Mouse (Mus musculus): ENCODE measurements around the gene Bub3.
A peak's percentile ranks its signal among the peaks of the same experiment; 100 is the strongest.

Bub3 gene

DNA sequence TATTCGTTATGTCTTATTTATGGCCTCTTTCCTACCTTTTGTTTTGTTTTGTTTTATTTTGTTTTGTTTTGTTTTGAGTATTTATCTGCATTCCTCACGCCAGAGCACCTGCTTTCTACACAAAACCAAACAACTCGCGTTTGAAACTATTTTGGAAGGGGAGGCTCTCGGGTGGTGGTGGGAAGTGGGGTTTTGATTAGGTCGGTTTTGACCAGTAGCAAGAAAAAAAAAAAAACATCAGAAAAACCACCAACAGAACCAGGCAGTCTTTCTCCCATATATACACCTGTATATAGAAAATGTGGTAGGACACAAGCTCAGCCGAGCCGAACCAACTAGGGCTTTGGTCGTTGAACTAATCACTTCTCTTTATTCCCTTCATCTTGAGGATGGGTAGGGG is 3.9 kb upstream of the Bub3 start:
- no peak for DNase-seq (ENCODE audit: low spot score in 2 of 2)

DNA sequence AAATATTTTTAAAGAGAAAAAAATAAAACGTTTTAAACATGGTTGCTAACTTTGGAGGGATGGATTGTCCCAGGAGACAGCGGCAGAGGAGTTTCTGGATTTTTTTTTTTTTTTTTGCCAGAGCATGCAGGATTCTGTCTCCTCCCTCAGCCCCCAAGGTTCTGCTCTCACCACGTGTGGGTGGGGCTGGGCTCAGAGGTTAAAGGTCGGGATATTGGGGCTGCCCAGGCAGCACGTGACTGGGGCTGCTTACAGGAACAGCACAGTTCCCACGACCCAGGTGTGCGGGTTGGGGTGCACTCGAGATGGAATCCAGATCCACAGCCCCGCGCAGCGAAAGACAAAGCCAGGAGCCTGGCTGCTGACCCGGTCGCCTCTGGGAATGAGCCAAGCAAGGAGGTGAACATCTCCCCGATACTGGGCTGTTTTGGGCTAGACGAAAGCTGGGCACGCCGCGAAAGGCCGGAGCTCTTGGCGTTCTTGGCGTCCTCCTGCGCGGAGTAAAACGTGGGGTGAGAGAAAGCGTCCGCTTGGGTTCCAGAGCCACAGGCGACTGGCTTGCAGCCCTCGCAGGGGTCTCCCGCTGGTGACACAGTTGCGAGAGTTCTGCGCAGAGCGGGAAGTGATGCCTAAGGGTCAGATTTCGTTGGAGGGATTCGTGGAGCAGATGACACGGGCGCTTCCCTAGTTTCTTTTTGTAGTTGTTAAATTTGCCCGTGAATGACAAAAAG is 3.3 kb upstream of the Bub3 start:
- DNase-seq (ENCODE audit: low spot score in 2 of 2): no peak

DNA sequence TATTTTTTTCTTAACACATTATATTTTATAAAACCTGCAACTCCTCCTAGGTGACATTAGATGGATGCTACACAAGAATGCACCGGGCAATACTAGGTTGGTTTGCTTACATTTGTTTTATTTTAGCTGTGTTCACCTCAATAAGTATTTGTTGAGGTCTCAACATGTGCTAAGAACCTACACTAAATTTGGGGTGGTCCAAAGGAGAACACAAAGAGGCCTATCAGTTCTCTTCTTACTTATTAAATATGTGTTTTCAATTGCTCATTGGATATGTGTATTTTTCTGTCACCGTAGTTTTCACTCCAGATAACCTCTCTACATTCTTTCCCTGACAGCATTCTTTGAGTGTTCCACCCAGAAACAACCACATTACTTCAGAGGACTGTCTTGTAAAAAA is 2.3 kb upstream of the Bub3 start:
- DNase-seq (ENCODE audit: low spot score in 2 of 2): no peak

DNA sequence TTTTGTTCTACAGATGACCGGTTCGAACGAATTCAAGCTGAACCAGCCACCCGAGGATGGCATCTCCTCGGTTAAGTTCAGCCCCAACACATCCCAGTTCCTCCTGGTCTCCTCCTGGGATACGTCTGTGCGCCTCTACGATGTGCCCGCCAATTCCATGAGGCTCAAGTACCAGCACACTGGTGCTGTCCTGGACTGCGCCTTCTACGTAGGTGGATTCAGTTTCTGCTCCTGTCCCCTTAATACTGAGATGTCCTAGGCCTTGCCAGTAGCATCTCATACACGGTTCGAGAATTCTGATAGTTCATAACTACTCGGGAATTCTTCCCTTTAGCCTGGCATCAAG is 648 bp downstream of the Bub3 start:
- DNase-seq (ENCODE audit: low spot score in 2 of 2): no peak

DNA sequence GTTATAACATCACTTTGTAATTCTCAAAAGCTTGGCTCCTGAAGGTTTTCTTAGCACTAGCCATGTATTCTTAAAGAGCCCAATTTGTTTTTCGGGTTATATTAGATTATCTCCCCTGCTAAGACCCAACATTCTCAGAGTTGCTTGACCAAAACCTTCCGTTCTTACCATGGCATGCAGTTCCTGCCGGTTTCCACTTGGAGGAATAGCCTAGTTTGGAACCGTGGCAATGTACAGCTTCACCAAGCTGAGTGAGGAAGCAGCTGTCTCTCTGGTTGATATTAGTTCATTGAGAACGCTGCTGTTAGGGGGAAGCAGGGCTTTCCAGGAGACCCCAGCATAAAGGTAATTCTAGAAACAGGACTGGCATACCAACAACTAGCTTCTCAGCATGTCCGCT is 15.2 kb downstream of the Bub3 start:
- no peak for DNase-seq (ENCODE audit: low spot score in 2 of 2)

DNA sequence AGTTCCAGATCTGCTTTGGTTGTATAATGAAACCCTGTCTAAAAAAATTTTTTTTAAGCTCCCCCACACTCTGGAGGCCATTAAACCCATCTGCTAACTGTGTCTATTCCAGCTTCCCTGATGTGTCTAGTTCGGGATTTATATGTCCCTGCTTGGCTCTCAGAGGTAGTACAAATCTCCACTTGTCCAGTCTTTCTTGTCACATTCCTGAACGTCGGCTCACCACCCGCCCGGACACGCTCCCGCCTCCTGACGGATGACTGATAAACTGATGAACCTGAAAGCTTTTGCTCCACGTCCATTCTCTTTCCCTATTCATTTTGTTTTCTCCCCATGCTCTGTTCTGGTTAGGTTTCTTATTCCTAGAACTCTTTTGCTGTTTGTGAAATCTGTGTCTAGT is 22.2 kb downstream of the Bub3 start:
- DNase-seq (ENCODE audit: low spot score in 2 of 2): peak; percentile 12 to 31

DNA sequence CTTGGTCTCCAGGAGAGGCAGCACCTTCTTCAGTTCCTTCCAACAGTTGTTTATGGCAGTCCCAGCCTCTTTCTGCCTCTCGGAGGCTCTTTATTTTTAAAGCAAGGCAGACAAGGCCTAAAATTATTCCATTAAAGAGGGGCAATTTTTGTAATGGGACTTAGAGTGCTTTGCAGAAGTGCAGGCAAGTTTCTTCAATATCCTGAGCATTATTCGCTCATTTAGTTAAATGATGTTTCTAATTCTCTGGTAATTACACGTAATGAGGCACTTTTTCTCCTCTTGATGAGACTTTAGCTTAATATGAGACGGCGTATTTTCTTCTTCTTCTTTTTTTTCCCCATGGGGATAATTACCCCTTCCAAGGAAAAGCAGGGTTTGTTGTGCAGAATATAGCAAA is 25.5 kb downstream of the Bub3 start:
- DNase-seq (ENCODE audit: low spot score in 2 of 2): no peak

DNA sequence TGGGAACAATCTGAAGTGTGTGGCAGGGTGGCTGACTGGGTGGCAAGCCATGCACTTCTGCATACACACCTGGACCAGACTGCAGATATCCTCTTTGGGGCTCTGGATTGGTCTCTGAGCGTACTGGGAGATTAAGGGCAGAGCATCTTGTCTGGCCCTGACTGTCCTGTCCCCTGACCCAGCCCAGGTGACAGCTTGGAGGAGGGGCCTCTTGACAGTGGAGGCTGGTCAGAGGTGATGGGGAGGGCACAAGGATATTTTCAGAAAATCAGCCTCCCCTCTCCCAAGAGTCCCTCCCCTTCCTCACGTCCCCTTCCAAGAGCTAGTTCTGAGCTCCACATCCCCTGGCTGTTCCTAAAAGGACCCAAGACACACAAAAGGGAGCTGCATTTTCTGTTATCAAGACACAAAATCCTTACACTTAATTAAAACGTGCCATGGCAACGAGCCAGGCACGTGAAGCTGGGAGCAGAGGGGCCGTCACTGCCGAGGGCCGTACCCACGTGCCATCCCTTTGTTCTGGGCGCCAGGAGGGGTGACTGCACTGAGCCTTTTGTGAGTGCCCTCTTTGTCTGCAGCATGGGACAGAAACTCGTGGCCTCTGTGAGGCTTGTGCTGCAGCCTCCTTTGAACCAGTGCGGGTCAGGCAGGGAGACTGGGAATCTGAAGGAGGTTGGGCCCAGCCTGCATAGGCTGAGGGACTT is 37.9 kb downstream of the Bub3 start:
- no peak for DNase-seq (ENCODE audit: low spot score in 2 of 2)

DNA sequence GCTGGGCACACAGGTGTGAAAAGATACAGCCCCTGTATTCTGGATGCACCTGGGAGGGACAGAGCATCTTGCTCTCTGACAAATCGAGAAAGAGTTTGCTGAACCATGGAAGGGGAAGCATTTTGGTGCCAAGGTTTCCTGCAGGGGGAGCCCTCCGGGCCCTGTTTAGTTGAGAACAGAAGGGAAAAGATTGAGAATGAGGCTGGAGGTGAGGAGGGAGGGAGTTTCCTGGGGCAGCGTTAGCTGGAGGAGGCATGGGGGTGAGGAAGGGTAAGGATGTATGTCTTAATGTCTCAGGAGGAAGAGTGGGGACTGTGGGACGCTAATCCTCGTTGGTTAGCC is 38.4 kb downstream of the Bub3 start:
- peak in 1 of 2 experiments; percentile 25 for DNase-seq (ENCODE audit: low spot score in 2 of 2)

DNA sequence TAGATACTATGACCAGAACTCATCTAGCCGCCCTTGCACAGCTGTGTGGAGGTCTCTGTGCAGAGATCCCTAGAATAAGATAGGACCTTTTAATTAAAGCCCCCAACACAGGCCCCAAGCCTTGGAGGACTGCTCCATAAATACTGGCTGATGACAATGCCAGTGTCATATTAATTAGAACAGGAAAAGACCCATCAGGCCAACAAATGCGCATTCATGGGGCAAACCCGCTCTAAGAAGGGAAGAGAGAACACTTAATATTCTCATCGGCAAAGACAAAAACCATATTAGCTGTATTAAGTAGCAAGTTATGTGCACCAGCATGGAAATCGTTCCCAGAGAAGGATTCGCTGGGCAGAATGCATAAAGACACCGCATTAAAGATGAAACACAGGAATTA is 42.1 kb downstream of the Bub3 start:
- no peak for DNase-seq (ENCODE audit: low spot score in 2 of 2)

DNA sequence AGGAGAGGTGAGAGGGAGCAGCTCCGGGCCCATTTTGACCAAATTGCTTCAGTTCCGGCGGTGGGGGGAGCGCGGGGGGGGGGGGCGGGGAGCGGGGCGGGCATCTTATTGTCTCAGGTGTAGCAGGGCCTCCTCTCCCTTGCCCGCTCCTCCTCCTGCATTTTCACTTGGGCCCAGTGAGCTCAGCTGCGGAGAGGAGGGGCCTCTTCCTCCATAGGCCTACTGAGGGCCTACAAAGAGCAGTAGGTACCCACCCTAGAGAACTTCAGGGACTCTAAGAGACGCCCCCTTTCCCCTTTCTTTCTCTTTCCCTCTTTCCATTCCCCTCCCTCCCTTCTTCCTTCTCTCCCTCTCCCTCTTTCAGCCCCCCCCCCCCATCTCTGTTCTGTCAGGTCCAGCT is 43.2 kb downstream of the Bub3 start:
- DNase-seq (ENCODE audit: low spot score in 2 of 2): no peak

DNA sequence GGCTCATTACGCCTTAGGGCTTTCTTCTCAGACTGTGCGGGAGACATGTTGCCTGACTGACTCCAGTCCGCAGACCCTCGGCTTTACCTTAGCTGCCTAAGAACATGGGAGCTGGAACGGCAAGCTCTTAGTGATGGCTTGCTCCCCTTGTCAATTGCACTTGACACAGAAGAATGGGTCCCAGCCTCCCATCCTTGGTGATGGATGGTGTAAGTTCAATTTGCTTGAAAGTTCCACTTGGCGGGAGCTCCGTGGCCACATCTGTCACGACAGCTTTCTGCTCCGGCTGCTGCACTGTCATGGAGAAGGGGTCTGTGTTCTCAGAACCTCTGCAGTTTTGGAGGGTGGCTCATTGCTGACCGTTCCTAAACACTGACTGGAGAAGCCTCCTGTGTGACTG is 44.9 kb downstream of the Bub3 start:
- DNase-seq (ENCODE audit: low spot score in 2 of 2): no peak

DNA sequence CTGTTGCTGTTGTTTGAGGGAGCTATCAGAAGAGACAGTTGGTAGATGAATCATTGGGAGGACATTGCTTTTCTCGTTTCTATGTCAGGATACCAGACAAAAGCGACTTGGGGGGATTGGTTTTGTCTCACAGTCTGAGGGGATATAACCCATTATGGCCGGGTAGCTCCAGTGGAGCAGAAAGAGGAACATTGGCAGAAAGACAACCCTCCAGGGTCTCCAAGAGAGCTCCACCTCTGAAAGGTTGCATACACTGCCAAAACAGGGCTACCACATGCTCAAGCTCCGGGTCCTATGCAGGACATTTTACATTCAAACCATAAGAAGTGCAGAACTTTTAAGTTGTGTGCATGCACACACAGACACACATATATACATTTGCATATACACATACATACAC is 45.5 kb downstream of the Bub3 start:
- no peak for DNase-seq (ENCODE audit: low spot score in 2 of 2)

DNA sequence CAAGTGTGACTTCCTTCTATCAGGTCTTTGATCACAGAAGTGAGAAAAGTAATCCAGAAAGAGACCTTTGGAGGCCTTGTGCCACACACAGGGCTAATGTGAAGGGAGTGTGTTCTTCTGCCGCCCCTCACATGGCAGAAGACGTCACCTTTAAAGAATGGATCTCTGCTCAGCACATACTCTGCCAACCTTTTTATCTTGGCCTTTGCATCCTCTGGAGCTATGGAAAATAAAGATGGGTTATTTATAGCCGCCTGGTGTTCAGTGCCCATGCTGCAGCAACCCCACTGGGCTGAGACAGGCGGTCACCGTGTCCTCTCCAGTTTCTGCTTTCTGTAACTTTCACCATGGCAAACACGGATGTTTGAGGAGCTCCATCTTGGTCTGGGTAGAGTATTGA is 48.0 kb downstream of the Bub3 start:
- no peak for DNase-seq (ENCODE audit: low spot score in 2 of 2)

DNA sequence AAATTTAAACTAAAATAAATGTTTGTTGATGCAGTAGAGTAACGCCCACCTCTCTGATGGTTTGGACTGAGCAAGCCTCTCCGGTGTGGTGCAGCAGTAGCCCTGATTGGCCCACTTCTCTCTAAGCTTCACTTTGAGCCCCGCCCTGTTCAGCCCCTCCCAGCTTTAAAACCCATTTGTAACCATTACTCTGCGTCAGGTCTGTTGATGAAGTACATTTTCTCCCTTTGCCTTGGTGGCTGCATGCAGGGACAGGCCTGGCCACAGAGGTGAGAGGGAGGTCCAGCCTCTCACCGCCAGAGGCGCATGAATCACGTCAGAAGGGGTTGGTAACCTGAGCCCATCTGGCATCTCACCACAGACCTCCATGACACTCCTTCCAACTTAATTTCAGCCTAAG is 49.7 kb downstream of the Bub3 start:
- peak in 1 of 2 experiments; percentile 18 for DNase-seq (ENCODE audit: low spot score in 2 of 2)

Data from urinary bladder, adult 18-20 months (tissue).